Mouse (Mus musculus): ENCODE measurements at regions not wholly inside any gene's neighbourhood (a gene's known extent, or its start where the extent isn't known, plus 50 kb on each side); places are given as distances from the start of the nearest gene placed in this dataset.

DNA sequence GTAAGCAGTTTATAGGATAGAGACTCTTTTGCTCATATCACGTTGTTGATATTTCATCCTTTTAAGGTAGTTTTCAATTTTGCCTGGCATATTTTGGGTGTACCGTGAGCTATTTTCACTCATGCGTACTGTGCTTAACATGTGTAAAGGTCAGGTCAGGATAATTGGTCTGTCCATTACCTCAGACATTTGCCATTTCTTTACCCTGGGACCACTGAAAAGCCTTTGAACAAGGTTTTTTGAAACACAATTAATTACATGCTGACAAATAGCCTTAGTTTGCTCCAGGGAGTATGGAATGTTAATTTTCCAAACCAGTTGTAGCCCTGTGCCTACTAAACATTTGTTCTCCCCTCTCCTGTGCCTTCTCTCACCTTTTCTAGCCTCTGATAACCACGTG lies 347.3 kb upstream of the Nrsn1 start:
- TF ChIP-seq MAX (IDR thresholded peaks at IDR 0.05; ENCODE audit: low read depth) (no peak), POLR2A (IDR thresholded peaks at IDR 0.05; ENCODE audit: insufficient read length, low read depth) (no peak), POLR2AphosphoS2 (IDR thresholded peaks at IDR 0.05; ENCODE audit: insufficient read length, low read depth) (no peak), E2F4 (IDR thresholded peaks at IDR 0.05; ENCODE audit: insufficient read depth) (no peak), CEBPB (IDR thresholded peaks at IDR 0.05; ENCODE audit: insufficient read depth, poor library complexity, severe bottlenecking) (no peak), USF1 (IDR thresholded peaks at IDR 0.05; ENCODE audit: low read depth) (no peak), SRF (IDR thresholded peaks at IDR 0.05; ENCODE audit: control insufficient read depth, insufficient read length, low read depth) (no peak)

All from myocyte (in vitro differentiated cells).